Mouse (Mus musculus): ENCODE data around the gene Abhd6. TPM values are rescaled to one million over a fixed set of nuclear protein-coding genes. Genes with fewer than 3 reads are reported as not detected.

Gene Abhd6
- polyA plus RNA-seq, 1 experiment from 2014 or later: 91.7 TPM

- WGBS: 84% methylated on average over 2 of the region's 2 CpGs
- no peaks in the 10 kb centered on the region for H3K27me3 ChIP-seq (ENCODE audit: control insufficient read depth, insufficient read depth, low read length)
These were observed 40.1 kb upstream of the Abhd6 start for GRCm38 (mm10) chr14:7962626-7963025.

DNA sequence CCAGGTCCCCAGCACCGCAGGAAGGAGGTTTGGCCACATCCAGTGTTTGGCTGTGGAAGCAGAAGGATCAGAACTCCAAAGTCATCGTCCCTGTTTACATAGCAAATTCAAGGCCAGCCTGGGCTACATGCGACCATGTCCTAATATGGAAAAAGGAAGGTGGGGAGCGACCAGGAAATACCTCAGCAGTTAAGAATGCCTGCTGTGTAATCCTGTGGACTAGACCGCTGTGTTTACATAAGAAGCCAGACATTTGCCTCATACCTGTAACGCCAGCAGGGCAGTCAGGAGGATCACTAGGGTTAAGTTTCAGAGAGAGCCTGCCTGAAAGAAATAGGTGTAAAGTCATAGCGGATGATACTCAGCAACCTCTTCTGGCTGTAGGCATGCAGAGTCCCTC, 39.5 kb upstream of the Abhd6 start:
- 42% methylated on average over 7 of the region's 7 CpGs for WGBS
- Histone ChIP-seq H3K4me1 (replicated peaks; ENCODE audit: control insufficient read depth, insufficient read depth) (no peaks in the 10 kb centered on the region), H3K9me3 (ENCODE audit: control insufficient read depth, low read length) (no peaks in the 10 kb centered on the region), H3K9ac (ENCODE audit: low read length) (no peak overlapping the region), H3K27ac (replicated peaks) (no peak overlapping the region), H3K27me3 (ENCODE audit: control insufficient read depth, insufficient read depth, low read length) (no peaks in the 10 kb centered on the region), H3K4me2 (replicated peaks; ENCODE audit: low read depth) (no peak overlapping the region), H3K36me3 (ENCODE audit: control insufficient read depth, insufficient read depth, low read length) (no peaks in the 10 kb centered on the region), H3K4me3 (ENCODE audit: low read depth, low read length) (no peak overlapping the region)
- ATAC-seq (ENCODE audit: low FRiP score, low TSS enrichment) (peak; percentile 60), DNase-seq (ENCODE audit: low spot score) (no peak)
- TF ChIP-seq CTCF (IDR thresholded peaks at IDR 0.05; ENCODE audit: low read depth) (no peak), EP300 (optimal IDR thresholded peaks at IDR 0.05) (no peak)

More at GRCm38 (mm10) chr14:7962626-7963025, 40.1 kb upstream of the Abhd6 start:
- Histone ChIP-seq H3K4me2 (replicated peaks; ENCODE audit: low read depth) (no peak overlapping the region), H3K9ac (ENCODE audit: low read length) (no peak overlapping the region), H3K27ac (replicated peaks) (no peak overlapping the region), H3K4me1 (replicated peaks; ENCODE audit: control insufficient read depth, insufficient read depth) (no peaks in the 10 kb centered on the region), H3K9me3 (ENCODE audit: control insufficient read depth, low read length) (no peaks in the 10 kb centered on the region), H3K4me3 (ENCODE audit: low read depth, low read length) (no peak overlapping the region), H3K36me3 (ENCODE audit: control insufficient read depth, insufficient read depth, low read length) (no peaks in the 10 kb centered on the region)
- DNase-seq (ENCODE audit: low spot score): no peak
- no peak for ATAC-seq (ENCODE audit: low FRiP score, low TSS enrichment)
- TF ChIP-seq EP300 (optimal IDR thresholded peaks at IDR 0.05) (no peak), CTCF (IDR thresholded peaks at IDR 0.05; ENCODE audit: low read depth) (no peak)

DNA sequence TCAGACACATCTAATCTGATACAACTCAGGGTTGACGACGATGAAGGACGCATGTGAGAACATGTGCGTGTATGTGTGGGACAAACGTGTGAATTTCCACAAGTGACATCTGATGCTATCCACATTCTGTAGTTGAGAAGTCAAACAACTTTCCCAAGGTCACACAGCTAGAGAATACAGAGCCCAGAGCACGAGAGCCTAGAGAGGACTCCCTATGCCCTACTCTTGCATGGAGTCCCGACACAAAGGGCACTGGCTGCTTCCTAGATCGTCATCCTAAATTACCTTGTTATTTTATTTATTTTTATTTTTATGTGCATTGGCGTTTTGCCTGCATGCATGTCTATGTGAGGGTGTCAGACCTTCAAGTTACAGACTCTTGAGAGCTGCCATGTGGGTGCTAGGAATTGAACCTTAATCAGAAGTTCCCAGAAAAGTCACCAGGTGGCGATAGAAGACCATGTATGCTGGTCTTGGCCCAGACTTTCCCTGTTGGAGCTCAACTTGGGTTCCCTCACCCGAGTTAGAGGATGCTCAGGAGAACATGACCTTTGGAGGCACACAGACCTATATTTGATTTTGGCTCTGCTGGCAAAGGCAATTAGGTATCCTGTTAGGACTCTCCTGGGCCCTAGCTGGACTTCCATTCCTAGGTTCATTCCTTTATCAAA, 38.3 kb upstream of the Abhd6 start:
- Histone ChIP-seq H3K36me3 (ENCODE audit: control insufficient read depth, insufficient read depth, low read length) (no peaks in the 10 kb centered on the region), H3K27ac (replicated peaks) (no peak overlapping the region), H3K9ac (ENCODE audit: low read length) (no peak overlapping the region), H3K27me3 (ENCODE audit: control insufficient read depth, insufficient read depth, low read length) (no peaks in the 10 kb centered on the region), H3K9me3 (ENCODE audit: control insufficient read depth, low read length) (no peaks in the 10 kb centered on the region), H3K4me3 (ENCODE audit: low read depth, low read length) (no peak overlapping the region), H3K4me2 (replicated peaks; ENCODE audit: low read depth) (no peak overlapping the region), H3K4me1 (replicated peaks; ENCODE audit: control insufficient read depth, insufficient read depth) (no peaks in the 10 kb centered on the region)
- 47% methylated on average over 11 of the region's 11 CpGs for WGBS
- peak; percentile 66 for ATAC-seq (ENCODE audit: low FRiP score, low TSS enrichment)
- peak; percentile 71 for DNase-seq (ENCODE audit: low spot score)
- no peak for TF ChIP-seq EP300 (optimal IDR thresholded peaks at IDR 0.05)
- TF ChIP-seq CTCF (IDR thresholded peaks at IDR 0.05; ENCODE audit: low read depth): peak; percentile 93

GRCm38 (mm10) chr14:7971889-7972493, 30.7 kb upstream of the Abhd6 start:
- no peak overlapping the region for H3K4me2 ChIP-seq (replicated peaks; ENCODE audit: low read depth)
- ATAC-seq (ENCODE audit: low FRiP score, low TSS enrichment) (no peak), DNase-seq (ENCODE audit: low spot score) (no peak)
- H3K27me3 ChIP-seq (ENCODE audit: control insufficient read depth, insufficient read depth, low read length): no peaks in the 10 kb centered on the region
- H3K36me3 ChIP-seq (ENCODE audit: control insufficient read depth, insufficient read depth, low read length): no peaks in the 10 kb centered on the region
- H3K4me3 ChIP-seq (ENCODE audit: low read depth, low read length): no peak overlapping the region
- no peaks in the 10 kb centered on the region for H3K9me3 ChIP-seq (ENCODE audit: control insufficient read depth, low read length)
- H3K4me1 ChIP-seq (replicated peaks; ENCODE audit: control insufficient read depth, insufficient read depth): no peaks in the 10 kb centered on the region
- TF ChIP-seq CTCF (IDR thresholded peaks at IDR 0.05; ENCODE audit: low read depth) (no peak), EP300 (optimal IDR thresholded peaks at IDR 0.05) (no peak)
- WGBS: 51% methylated on average over 10 of the region's 10 CpGs
- no peak overlapping the region for H3K27ac ChIP-seq (replicated peaks)
- H3K9ac ChIP-seq (ENCODE audit: low read length): no peak overlapping the region

DNA sequence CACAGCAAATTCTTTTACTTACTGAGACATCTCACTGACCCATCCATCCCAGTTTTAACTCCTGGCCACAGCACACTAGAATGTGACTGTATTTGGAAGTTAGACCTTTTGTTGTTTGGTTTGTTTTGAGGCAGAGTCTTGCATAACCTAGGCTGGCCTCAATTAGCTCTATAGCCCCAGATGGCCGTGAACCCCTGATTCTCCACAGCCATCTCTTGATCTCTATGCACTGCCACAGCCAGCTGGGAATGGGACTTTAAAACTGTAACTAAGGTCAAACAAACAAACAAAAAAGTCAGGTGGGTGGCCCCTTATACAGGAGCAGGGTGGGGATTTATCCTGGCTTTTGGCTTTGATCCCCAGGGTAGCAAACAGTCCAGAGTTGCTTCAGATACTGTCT, 28.1 kb upstream of the Abhd6 start:
- Histone ChIP-seq H3K9me3 (ENCODE audit: control insufficient read depth, low read length) (no peaks in the 10 kb centered on the region), H3K4me1 (replicated peaks; ENCODE audit: control insufficient read depth, insufficient read depth) (no peaks in the 10 kb centered on the region), H3K36me3 (ENCODE audit: control insufficient read depth, insufficient read depth, low read length) (no peaks in the 10 kb centered on the region), H3K9ac (ENCODE audit: low read length) (no peak overlapping the region), H3K27me3 (ENCODE audit: control insufficient read depth, insufficient read depth, low read length) (no peaks in the 10 kb centered on the region), H3K27ac (replicated peaks) (no peak overlapping the region), H3K4me3 (ENCODE audit: low read depth, low read length) (no peak overlapping the region), H3K4me2 (replicated peaks; ENCODE audit: low read depth) (no peak overlapping the region)
- DNase-seq (ENCODE audit: low spot score) (no peak), ATAC-seq (ENCODE audit: low FRiP score, low TSS enrichment) (no peak)
- TF ChIP-seq EP300 (optimal IDR thresholded peaks at IDR 0.05) (no peak), CTCF (IDR thresholded peaks at IDR 0.05; ENCODE audit: low read depth) (no peak)
- WGBS: 64% methylated on average over 1 of the region's 1 CpGs

- Histone ChIP-seq H3K27ac (replicated peaks) (no peak overlapping the region), H3K9ac (ENCODE audit: low read length) (no peak overlapping the region), H3K4me3 (ENCODE audit: low read depth, low read length) (no peak overlapping the region), H3K4me1 (replicated peaks; ENCODE audit: control insufficient read depth, insufficient read depth) (no peaks in the 10 kb centered on the region), H3K4me2 (replicated peaks; ENCODE audit: low read depth) (no peak overlapping the region), H3K36me3 (ENCODE audit: control insufficient read depth, insufficient read depth, low read length) (no peaks in the 10 kb centered on the region), H3K9me3 (ENCODE audit: control insufficient read depth, low read length) (no peaks in the 10 kb centered on the region), H3K27me3 (ENCODE audit: control insufficient read depth, insufficient read depth, low read length) (no peaks in the 10 kb centered on the region)
- ATAC-seq (ENCODE audit: low FRiP score, low TSS enrichment) (no peak), DNase-seq (ENCODE audit: low spot score) (no peak)
- TF ChIP-seq EP300 (optimal IDR thresholded peaks at IDR 0.05): no peak
- no peak for TF ChIP-seq CTCF (IDR thresholded peaks at IDR 0.05; ENCODE audit: low read depth)
- 77% methylated on average over 6 of the region's 6 CpGs for WGBS
These were observed 27.5 kb upstream of the Abhd6 start for GRCm38 (mm10) chr14:7975177-7975576.
